Mouse (Mus musculus) neural tube, embryonic 14.5 days (tissue): ENCODE measurements around the gene Dedd. TPM values are rescaled to one million over a fixed set of nuclear protein-coding genes. Genes with fewer than 3 reads are reported as not detected.

Experiments
- ATAC-seq: fragments of 200-750 bp; cut with Nextera tagmentation; 2 replicates; pipeline ENCODE4 v1.8.0; 2017; ENCODE audit warnings: low read depth, mild to moderate bottlenecking, moderate TSS enrichment, moderate library complexity
- H3K27ac ChIP-seq: fragments of 300-500 bp; sonication (generic); 2 replicates; pipeline ENCODE4 v1.5.1; 2014; ENCODE audit warnings: low read depth, mild to moderate bottlenecking, control low read depth, low read length, moderate library complexity, mixed read lengths
- H3K27me3 ChIP-seq: fragments of 300-500 bp; sonication (generic); 2 replicates; pipeline ENCODE4 v1.6.1; 2014; ENCODE audit warnings: low read length; ENCODE audit not compliant: control insufficient read depth, insufficient read depth
- H3K36me3 ChIP-seq: fragments of 300-500 bp; sonication (generic); 2 replicates; pipeline ENCODE4 v1.6.1; 2014; ENCODE audit warnings: low read length, mixed read lengths; ENCODE audit not compliant: control insufficient read depth, insufficient read depth
- H3K4me1 ChIP-seq: fragments of 300-500 bp; sonication (generic); 2 replicates; pipeline ENCODE4 v1.6.1; 2014; ENCODE audit warnings: low read length; ENCODE audit not compliant: control insufficient read depth, insufficient read depth
- H3K4me2 ChIP-seq: fragments of 300-500 bp; sonication (generic); 2 replicates; pipeline ENCODE4 v1.6.1; 2014; ENCODE audit warnings: mild to moderate bottlenecking, low read depth, low read length, control low read depth
- H3K4me3 ChIP-seq: fragments of 300-500 bp; sonication (generic); 2 replicates; pipeline ENCODE4 v1.5.1; 2014; ENCODE audit warnings: low read depth, low read length, control low read depth, mixed read lengths
- H3K9ac ChIP-seq: fragments of 300-500 bp; sonication (generic); replicated peaks from 2 replicates; pipeline ENCODE4 v1.6.1; 2014; ENCODE audit warnings: low read depth, mild to moderate bottlenecking, control low read depth, low read length, mixed read lengths
- H3K9me3 ChIP-seq: fragments of 300-500 bp; sonication (generic); 2 replicates; pipeline ENCODE4 v1.6.1; 2016; ENCODE audit warnings: low read length; ENCODE audit not compliant: control insufficient read depth
- WGBS: fragments of 180-500 bp; shearing (Covaris S2); extraction: QIAGEN DNeasy Blood & Tissue Kit; methylation state at CpG from one replicate; pipeline ENCODE4 v1.1.7; 2014; 5-methylcytosine and 5-hydroxymethylcytosine counted together
- polyA plus RNA-seq: library from polyadenylated mRNA; unstranded; fragments of >200 nt; fragmentation: Nextera tagmentation; extraction: Ambion mirVana; gene quantifications from 2 replicates; pipeline ENCODE4 v1.2.1, GENCODE M21; 2014

The Dedd gene
- polyA plus RNA-seq, 1 experiment from 2014 or later: 48.0 TPM

DNA sequence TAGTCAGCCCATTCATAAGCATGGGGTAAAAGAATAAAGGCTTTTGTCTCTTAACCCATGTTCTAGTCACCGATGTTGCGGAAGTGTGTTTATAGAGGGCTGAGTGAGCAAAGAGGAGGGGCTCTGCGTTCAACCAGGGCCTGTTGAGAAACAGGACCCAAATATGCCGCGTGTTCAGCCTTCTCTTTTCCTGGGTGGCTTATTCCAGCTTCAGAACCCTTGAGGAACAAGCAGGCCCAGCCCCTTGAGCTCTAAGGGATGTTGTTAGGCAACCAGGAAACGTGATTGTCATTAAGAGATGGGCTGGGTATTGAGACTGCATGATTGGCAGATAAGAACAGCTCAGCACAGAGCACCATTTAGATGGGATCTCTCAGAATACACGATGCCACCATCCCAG lies 37.0 kb downstream of the Dedd start:
- Histone ChIP-seq H3K9me3 (no peaks in the 10 kb centered on the region), H3K4me3 (no peak overlapping the region), H3K36me3 (no peaks in the 10 kb centered on the region), H3K9ac (no peak overlapping the region), H3K4me1 (no peaks in the 10 kb centered on the region), H3K27ac (no peak overlapping the region), H3K27me3 (no peaks in the 10 kb centered on the region), H3K4me2 (no peak overlapping the region)
- WGBS: 68% methylated on average over 7 of the region's 7 CpGs
- ATAC-seq: no peak

DNA sequence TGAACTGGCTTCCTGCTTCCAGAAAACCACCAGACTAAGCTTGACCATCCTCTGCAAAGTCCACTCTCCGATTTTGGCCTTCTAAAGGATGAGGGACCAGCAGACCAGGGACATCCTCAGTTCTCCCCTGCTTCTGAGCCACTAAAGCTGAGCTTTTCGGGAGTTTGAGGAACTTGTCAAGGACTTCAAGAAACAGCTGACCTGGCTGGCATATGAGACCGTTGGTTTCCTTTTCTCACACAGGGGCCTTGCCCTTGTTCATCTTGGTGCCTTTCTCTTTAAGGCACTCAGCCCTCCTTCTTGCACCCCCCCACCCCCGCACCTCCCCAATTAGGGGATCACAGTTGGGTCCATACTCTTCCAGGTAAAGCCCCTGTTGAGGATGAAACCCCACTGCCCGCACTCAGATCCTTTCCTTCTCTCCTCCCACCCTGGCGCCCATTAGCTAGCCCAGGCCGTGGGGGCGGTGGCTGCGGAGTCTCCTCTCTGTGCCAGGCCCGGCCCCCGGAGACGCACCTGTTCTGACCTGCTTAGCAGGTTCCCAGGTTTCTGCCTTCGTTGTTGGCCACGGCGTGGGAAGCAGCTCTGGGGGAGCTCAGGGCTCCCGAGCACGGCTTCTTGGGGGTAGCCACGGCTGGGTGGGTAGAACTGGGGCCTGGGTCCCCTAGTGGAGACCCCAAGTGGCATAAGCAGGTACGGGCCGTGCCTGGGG lies 41.1 kb downstream of the Dedd start, which contains the start of gene Nectin4:
TSS of gene Nectin4 (plus strand) at position 255 of the 712 bp plus-strand sequence.
- Histone ChIP-seq H3K36me3 (no peaks in the 10 kb centered on the region), H3K9me3 (no peaks in the 10 kb centered on the region), H3K4me2 (no peak within 1 kb of the TSS), H3K27me3 (no peaks in the 10 kb centered on the region), H3K4me1 (no peaks in the 10 kb centered on the region), H3K27ac (no peak within 1 kb of the TSS), H3K9ac (no peak within 1 kb of the TSS), H3K4me3 (no peak within 1 kb of the TSS)
- 39% methylated on average over 20 of the region's 20 CpGs for WGBS
- ATAC-seq: no peak

- Histone ChIP-seq H3K4me2 (no peak overlapping the region), H3K4me1 (no peaks in the 10 kb centered on the region), H3K9me3 (no peaks in the 10 kb centered on the region), H3K27ac (no peak overlapping the region), H3K27me3 (no peaks in the 10 kb centered on the region), H3K36me3 (no peaks in the 10 kb centered on the region), H3K4me3 (no peak overlapping the region), H3K9ac (no peak overlapping the region)
- ATAC-seq: no peak
- 38% methylated on average over 3 of the region's 3 CpGs for WGBS
Measured at GRCm38 (mm10) chr1:171372880-171373279, 43.9 kb downstream of the Dedd start.

- H3K9me3 ChIP-seq: no peaks in the 10 kb centered on the region
- no peak overlapping the region for H3K9ac ChIP-seq
- no peak for ATAC-seq
- no peaks in the 10 kb centered on the region for H3K27me3 ChIP-seq
- WGBS: 4% methylated on average over 4 of the region's 4 CpGs
- no peak overlapping the region for H3K27ac ChIP-seq
- H3K4me2 ChIP-seq: no peak overlapping the region
- no peaks in the 10 kb centered on the region for H3K4me1 ChIP-seq
- no peaks in the 10 kb centered on the region for H3K36me3 ChIP-seq
- H3K4me3 ChIP-seq: no peak overlapping the region
Measured at GRCm38 (mm10) chr1:171373946-171374345, 45.0 kb downstream of the Dedd start.

GRCm38 (mm10) chr1:171375646-171376097 lies 46.7 kb downstream of the Dedd start:
- H3K9ac ChIP-seq: no peak overlapping the region
- 0 out of 2 replicates have a peak, but pooled peaks cover 2% of the 10 kb centered on the region for H3K4me1 ChIP-seq
- no peaks in the 10 kb centered on the region for H3K36me3 ChIP-seq
- ATAC-seq: no peak
- H3K27ac ChIP-seq: no peak overlapping the region
- WGBS: 54% methylated on average over 9 of the region's 9 CpGs
- H3K9me3 ChIP-seq: no peaks in the 10 kb centered on the region
- H3K4me3 ChIP-seq: no peak overlapping the region
- no peaks in the 10 kb centered on the region for H3K27me3 ChIP-seq
- no peak overlapping the region for H3K4me2 ChIP-seq

GRCm38 (mm10) chr1:171378298-171378697 lies 49.4 kb downstream of the Dedd start:
- no peak overlapping the region for H3K4me2 ChIP-seq
- 89% methylated on average over 6 of the region's 6 CpGs for WGBS
- H3K27ac ChIP-seq: no peak overlapping the region
- no peaks in the 10 kb centered on the region for H3K9me3 ChIP-seq
- no peak overlapping the region for H3K9ac ChIP-seq
- H3K4me3 ChIP-seq: no peak overlapping the region
- H3K4me1 ChIP-seq: 0 out of 2 replicates have a peak, but pooled peaks cover 2% of the 10 kb centered on the region
- H3K27me3 ChIP-seq: no peaks in the 10 kb centered on the region
- no peak for ATAC-seq
- no peaks in the 10 kb centered on the region for H3K36me3 ChIP-seq

DNA sequence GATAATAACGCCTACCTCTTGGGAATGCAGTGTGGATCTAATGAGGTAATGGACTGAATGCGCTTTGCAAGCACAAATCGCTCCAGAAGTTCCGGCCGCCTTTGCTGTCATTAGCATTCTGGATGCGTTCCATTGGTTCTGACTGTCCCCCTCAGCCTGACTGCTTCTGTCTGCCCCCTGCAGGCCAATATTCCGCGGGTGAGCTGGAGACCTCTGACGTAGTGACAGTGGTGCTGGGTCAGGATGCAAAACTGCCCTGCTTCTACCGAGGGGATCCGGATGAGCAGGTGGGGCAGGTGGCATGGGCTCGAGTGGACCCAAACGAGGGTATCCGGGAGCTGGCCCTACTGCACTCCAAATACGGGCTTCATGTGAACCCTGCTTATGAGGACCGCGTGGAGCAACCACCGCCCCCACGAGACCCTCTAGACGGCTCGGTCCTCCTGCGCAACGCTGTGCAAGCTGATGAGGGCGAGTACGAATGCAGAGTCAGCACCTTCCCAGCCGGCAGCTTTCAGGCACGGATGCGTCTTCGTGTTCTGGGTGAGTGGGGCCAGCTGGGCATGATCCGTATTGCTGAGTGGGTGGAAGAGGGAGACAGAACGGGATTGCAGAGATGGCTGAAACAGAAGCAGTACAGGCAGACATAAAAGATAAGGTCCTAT lies 51.1 kb downstream of the Dedd start:
- Histone ChIP-seq H3K27ac (peak overlapping the region; percentile 28; the same call in 1 of the 2 replicates), H3K4me2 (peak overlapping the region; percentile 50), H3K9me3 (no peaks in the 10 kb centered on the region), H3K4me1 (0 out of 2 replicates have a peak, but pooled peaks cover 2% of the 10 kb centered on the region), H3K9ac (0 out of 2 replicates have a peak overlapping the region, but pooled peaks have one; percentile 18), H3K4me3 (peak overlapping the region; percentile 28), H3K27me3 (no peaks in the 10 kb centered on the region), H3K36me3 (no peaks in the 10 kb centered on the region)
- WGBS: 3% methylated on average over 31 of the region's 31 CpGs
- ATAC-seq: peak; percentile 84

DNA sequence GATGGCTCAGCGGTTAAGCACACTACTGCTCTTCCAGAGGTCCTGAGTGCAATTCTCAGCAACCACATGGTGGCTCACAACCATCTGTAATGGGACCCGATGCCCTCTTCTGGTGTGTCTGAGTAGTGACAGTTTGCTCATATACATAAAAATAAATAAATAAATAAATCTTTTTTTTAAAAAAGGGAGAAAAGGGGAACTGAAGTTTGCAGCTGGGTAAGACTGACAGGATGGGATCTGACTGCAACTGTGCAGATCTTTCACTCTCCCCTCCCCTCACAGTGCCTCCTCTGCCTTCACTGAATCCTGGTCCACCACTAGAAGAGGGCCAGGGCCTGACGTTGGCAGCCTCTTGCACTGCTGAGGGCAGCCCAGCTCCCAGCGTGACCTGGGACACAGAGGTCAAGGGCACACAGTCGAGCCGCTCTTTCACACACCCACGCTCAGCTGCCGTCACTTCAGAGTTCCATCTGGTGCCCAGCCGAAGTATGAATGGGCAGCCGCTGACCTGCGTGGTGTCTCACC lies 53.2 kb downstream of the Dedd start:
- WGBS: 83% methylated on average over 11 of the region's 11 CpGs
- no peak overlapping the region for H3K4me2 ChIP-seq
- H3K9me3 ChIP-seq: no peaks in the 10 kb centered on the region
- no peaks in the 10 kb centered on the region for H3K36me3 ChIP-seq
- H3K27me3 ChIP-seq: no peaks in the 10 kb centered on the region
- H3K27ac ChIP-seq: no peak overlapping the region
- H3K9ac ChIP-seq: no peak overlapping the region
- H3K4me1 ChIP-seq: 0 out of 2 replicates have a peak, but pooled peaks cover 2% of the 10 kb centered on the region
- no peak for ATAC-seq
- no peak overlapping the region for H3K4me3 ChIP-seq

- Histone ChIP-seq H3K4me3 (no peak overlapping the region), H3K4me2 (no peak overlapping the region), H3K4me1 (0 out of 2 replicates have a peak, but pooled peaks cover 2% of the 10 kb centered on the region), H3K36me3 (no peaks in the 10 kb centered on the region), H3K9ac (no peak overlapping the region), H3K9me3 (no peaks in the 10 kb centered on the region), H3K27ac (no peak overlapping the region), H3K27me3 (no peaks in the 10 kb centered on the region)
- WGBS: 75% methylated on average over 9 of the region's 9 CpGs
- no peak for ATAC-seq
Measured at GRCm38 (mm10) chr1:171384361-171384760, 55.4 kb downstream of the Dedd start.
